Mouse (Mus musculus): ENCODE data around the gene Ly9. TPM values are rescaled to one million over a fixed set of nuclear protein-coding genes. Genes with fewer than 3 reads are reported as not detected.

Gene Ly9
- total RNA-seq, 1 experiment from 2014 or later, result 35.9 TPM

GRCm38 (mm10) chr1:171613962-171614361 is 6.8 kb upstream of the Ly9 start:
- ATAC-seq (replicated peaks in 1 of 2; ENCODE audit: insufficient read depth in 1 of 2, low FRiP score in 2 of 2, low TSS enrichment in 1 of 2, low read depth in 1 of 2, poor library complexity in 2 of 2, severe bottlenecking in 2 of 2), result 0 out of 4 replicates have a peak, but pooled peaks have one; percentile 42 to 47

GRCm38 (mm10) chr1:171610781-171611180 is 3.6 kb upstream of the Ly9 start:
- ATAC-seq (replicated peaks in 1 of 2; ENCODE audit: insufficient read depth in 1 of 2, low FRiP score in 2 of 2, low TSS enrichment in 1 of 2, low read depth in 1 of 2, poor library complexity in 2 of 2, severe bottlenecking in 2 of 2), result no peak

GRCm38 (mm10) chr1:171610026-171610425 is 2.8 kb upstream of the Ly9 start:
- ATAC-seq (replicated peaks in 1 of 2; ENCODE audit: insufficient read depth in 1 of 2, low FRiP score in 2 of 2, low TSS enrichment in 1 of 2, low read depth in 1 of 2, poor library complexity in 2 of 2, severe bottlenecking in 2 of 2), result peak in 1 of 2 experiments; percentile 48; a peak in 1 of 4 replicates

- ATAC-seq (replicated peaks in 1 of 2; ENCODE audit: insufficient read depth in 1 of 2, low FRiP score in 2 of 2, low TSS enrichment in 1 of 2, low read depth in 1 of 2, poor library complexity in 2 of 2, severe bottlenecking in 2 of 2), result no peak
Measured at GRCm38 (mm10) chr1:171606656-171607055, 554 bp downstream of the Ly9 start.

GRCm38 (mm10) chr1:171604686-171605085 is 2.5 kb downstream of the Ly9 start:
- no peak for ATAC-seq (replicated peaks in 1 of 2; ENCODE audit: insufficient read depth in 1 of 2, low FRiP score in 2 of 2, low TSS enrichment in 1 of 2, low read depth in 1 of 2, poor library complexity in 2 of 2, severe bottlenecking in 2 of 2)

GRCm38 (mm10) chr1:171584584-171584983 is 22.6 kb downstream of the Ly9 start:
- ATAC-seq (replicated peaks in 1 of 2; ENCODE audit: insufficient read depth in 1 of 2, low FRiP score in 2 of 2, low TSS enrichment in 1 of 2, low read depth in 1 of 2, poor library complexity in 2 of 2, severe bottlenecking in 2 of 2), result 0 out of 4 replicates have a peak, but pooled peaks of 1 of the 2 experiments have one; percentile 12

DNA sequence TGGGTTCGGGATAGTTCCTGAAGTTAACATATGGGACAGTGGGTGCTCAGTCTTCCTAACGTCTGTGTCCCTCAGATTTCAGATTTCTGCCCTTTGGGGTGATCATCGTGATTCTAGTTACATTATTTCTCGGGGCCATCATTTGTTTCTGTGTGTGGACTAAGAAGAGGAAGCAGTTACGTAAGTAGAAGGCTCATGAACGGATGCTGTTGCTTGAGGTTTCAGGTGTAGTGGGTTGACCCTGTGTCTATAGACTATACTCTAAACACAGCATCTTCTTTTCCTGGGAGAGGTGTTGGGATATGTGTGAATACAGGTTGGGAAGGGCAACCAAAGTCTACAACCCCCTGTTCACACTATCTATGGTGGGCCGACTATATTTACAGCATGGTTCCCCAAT is 30.0 kb downstream of the Ly9 start:
- no peak for ATAC-seq (replicated peaks in 1 of 2; ENCODE audit: insufficient read depth in 1 of 2, low FRiP score in 2 of 2, low TSS enrichment in 1 of 2, low read depth in 1 of 2, poor library complexity in 2 of 2, severe bottlenecking in 2 of 2)

GRCm38 (mm10) chr1:171568436-171568835 is 38.8 kb downstream of the Ly9 start:
- no peak for ATAC-seq (replicated peaks in 1 of 2; ENCODE audit: insufficient read depth in 1 of 2, low FRiP score in 2 of 2, low TSS enrichment in 1 of 2, low read depth in 1 of 2, poor library complexity in 2 of 2, severe bottlenecking in 2 of 2)

- peak; percentile 67 to 78 for ATAC-seq (replicated peaks in 1 of 2; ENCODE audit: insufficient read depth in 1 of 2, low FRiP score in 2 of 2, low TSS enrichment in 1 of 2, low read depth in 1 of 2, poor library complexity in 2 of 2, severe bottlenecking in 2 of 2)
Measured at GRCm38 (mm10) chr1:171566777-171567176, 40.4 kb downstream of the Ly9 start.

GRCm38 (mm10) chr1:171565888-171566287 is 41.3 kb downstream of the Ly9 start:
- no peak for ATAC-seq (replicated peaks in 1 of 2; ENCODE audit: insufficient read depth in 1 of 2, low FRiP score in 2 of 2, low TSS enrichment in 1 of 2, low read depth in 1 of 2, poor library complexity in 2 of 2, severe bottlenecking in 2 of 2)

DNA sequence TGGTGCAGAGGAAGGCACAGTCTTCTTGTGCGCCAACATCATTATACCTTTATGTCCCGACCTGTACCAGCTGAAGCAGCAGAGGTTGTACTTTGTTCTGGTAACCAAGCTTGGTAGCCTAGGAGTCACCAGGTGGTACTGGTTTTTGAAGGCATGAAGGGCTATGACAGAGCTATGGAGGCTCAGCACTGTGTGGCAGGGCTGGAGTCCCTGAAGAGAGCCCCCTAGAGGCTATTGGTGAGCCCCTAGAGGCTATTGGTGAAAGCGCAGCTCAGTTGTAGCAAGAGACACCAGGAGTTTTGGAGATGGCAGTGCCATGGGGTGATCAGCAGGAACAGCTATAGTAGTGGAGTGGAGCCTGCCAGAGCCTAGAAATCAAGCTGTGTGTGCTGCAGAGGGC is 43.0 kb downstream of the Ly9 start:
- ATAC-seq (replicated peaks in 1 of 2; ENCODE audit: insufficient read depth in 1 of 2, low FRiP score in 2 of 2, low TSS enrichment in 1 of 2, low read depth in 1 of 2, poor library complexity in 2 of 2, severe bottlenecking in 2 of 2), result peak; percentile 55 to 59; a peak in 2 of 4 replicates

DNA sequence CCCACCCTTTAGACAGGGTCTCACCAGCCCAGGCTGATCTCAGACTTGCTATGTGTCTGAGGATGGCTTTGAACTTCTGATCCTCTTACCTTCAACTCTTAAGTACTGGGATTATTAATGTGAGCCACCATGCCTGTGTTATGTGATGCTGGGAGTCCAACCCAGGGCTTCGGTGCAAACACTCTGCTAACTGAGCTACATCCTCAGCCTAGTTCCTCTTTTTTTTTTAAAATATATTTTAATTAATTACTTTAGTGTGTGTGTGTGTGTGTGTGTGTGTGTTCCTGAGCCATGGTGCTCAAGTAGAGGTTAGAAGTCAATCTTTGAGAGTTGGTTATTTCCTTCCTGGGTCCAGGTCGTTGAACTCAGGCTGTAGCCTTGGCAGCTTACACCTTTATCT is 44.2 kb downstream of the Ly9 start:
- no peak for ATAC-seq (replicated peaks in 1 of 2; ENCODE audit: insufficient read depth in 1 of 2, low FRiP score in 2 of 2, low TSS enrichment in 1 of 2, low read depth in 1 of 2, poor library complexity in 2 of 2, severe bottlenecking in 2 of 2)

- ATAC-seq (replicated peaks in 1 of 2; ENCODE audit: insufficient read depth in 1 of 2, low FRiP score in 2 of 2, low TSS enrichment in 1 of 2, low read depth in 1 of 2, poor library complexity in 2 of 2, severe bottlenecking in 2 of 2), result no peak
Measured at GRCm38 (mm10) chr1:171561639-171562225, 45.5 kb downstream of the Ly9 start.

DNA sequence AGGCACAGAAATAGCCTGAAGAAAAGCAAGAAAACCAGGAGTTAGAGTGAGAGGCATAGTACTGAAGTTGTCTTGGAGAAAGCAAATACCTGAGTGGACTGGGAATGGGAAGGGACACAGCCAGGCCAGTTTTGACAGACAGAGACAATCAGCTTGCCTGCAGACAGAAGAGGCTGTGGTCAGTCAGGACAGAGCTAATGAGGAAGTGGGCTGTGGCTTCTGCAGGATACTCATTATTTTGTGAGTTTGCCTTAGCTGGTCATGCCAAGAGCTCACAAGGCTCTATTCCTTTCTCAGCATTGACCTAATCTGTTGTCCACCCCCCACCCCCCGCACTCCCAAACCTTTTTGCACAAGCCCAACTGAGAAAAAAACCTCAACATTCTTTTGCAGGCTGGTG is 46.0 kb downstream of the Ly9 start:
- ATAC-seq (replicated peaks in 1 of 2; ENCODE audit: insufficient read depth in 1 of 2, low FRiP score in 2 of 2, low TSS enrichment in 1 of 2, low read depth in 1 of 2, poor library complexity in 2 of 2, severe bottlenecking in 2 of 2), result peak; percentile 34; a peak in 1 of 4 replicates

- ATAC-seq (replicated peaks in 1 of 2; ENCODE audit: insufficient read depth in 1 of 2, low FRiP score in 2 of 2, low TSS enrichment in 1 of 2, low read depth in 1 of 2, poor library complexity in 2 of 2, severe bottlenecking in 2 of 2), result no peak
Measured at GRCm38 (mm10) chr1:171560262-171560661, 46.9 kb downstream of the Ly9 start.

DNA sequence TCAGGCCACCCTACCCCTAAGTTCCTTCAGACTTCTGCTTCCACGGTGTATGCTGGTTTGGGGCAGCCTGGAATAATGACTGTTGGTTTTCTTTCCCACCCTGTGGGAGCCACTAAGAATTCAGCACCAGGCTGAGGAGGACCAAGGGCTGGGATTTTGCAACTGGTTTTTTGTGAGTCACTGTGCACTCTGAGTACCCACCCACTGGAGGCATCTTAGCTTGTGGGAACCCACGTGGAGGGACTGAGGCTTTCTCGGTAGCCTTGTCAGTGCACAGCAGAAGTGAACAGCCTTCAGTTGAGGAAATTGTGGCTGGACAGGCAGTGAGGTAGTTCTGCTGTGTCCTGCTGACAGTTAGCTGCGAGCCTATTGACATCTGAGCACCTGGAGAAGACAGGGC is 48.3 kb downstream of the Ly9 start, which contains the start of gene Cd244a:
Gene Cd244a, plus strand, starts transcription at position 296 of the 400 bp plus-strand sequence.
- peak; percentile 60 to 72 for ATAC-seq (replicated peaks in 1 of 2; ENCODE audit: insufficient read depth in 1 of 2, low FRiP score in 2 of 2, low TSS enrichment in 1 of 2, low read depth in 1 of 2, poor library complexity in 2 of 2, severe bottlenecking in 2 of 2)

- 0 out of 4 replicates have a peak, but pooled peaks of 1 of the 2 experiments have one; percentile 2 for ATAC-seq (replicated peaks in 1 of 2; ENCODE audit: insufficient read depth in 1 of 2, low FRiP score in 2 of 2, low TSS enrichment in 1 of 2, low read depth in 1 of 2, poor library complexity in 2 of 2, severe bottlenecking in 2 of 2)
Measured at GRCm38 (mm10) chr1:171558407-171558806, 48.8 kb downstream of the Ly9 start.

GRCm38 (mm10) chr1:171556366-171556765 is 50.8 kb downstream of the Ly9 start:
- no peak for ATAC-seq (replicated peaks in 1 of 2; ENCODE audit: insufficient read depth in 1 of 2, low FRiP score in 2 of 2, low TSS enrichment in 1 of 2, low read depth in 1 of 2, poor library complexity in 2 of 2, severe bottlenecking in 2 of 2)
